Mouse (Mus musculus) brain, embryonic 14.5 days (tissue): ENCODE results near the gene Klrb1f. TPM values are rescaled to one million over a fixed set of nuclear protein-coding genes. Genes with fewer than 3 reads are reported as not detected.
"Not testable (repeated sequence)": the region's sequence is repeated elsewhere in the genome, so short reads cannot be mapped to it uniquely, and the experiment has no call there.

ENCODE experiments used
- DNase-seq: peaks from one replicate; pipeline ENCODE4 v3.0.0-alpha.2; 2011; ENCODE audit warnings: low read depth
- CTCF ChIP-seq: fragments of 200-500 bp; IDR thresholded peaks from 2 replicates; pipeline ENCODE4 v1.5.1; 2012; ENCODE audit warnings: inconsistent platforms, mild to moderate bottlenecking, moderate library complexity, borderline replicate concordance; ENCODE audit not compliant: insufficient read depth, insufficient read length; ENCODE audit errors: extremely low read depth
- POLR2A ChIP-seq: fragments of 200-500 bp; IDR thresholded peaks from 2 replicates; pipeline ENCODE4 v1.6.1; 2012; ENCODE audit warnings: mild to moderate bottlenecking, inconsistent platforms, borderline replicate concordance; ENCODE audit not compliant: poor library complexity, insufficient read depth, insufficient read length, severe bottlenecking; ENCODE audit errors: extremely low read depth
- polyA plus RNA-seq: library from polyadenylated mRNA; depleted of rRNA; stranded (reverse); fragments of >200 nt; gene quantifications from 2 replicates; pipeline ENCODE4 v1.2.3, GENCODE M21; 2012; rRNA removed

Klrb1f gene
- polyA plus RNA-seq, result 0.10 and 0.15 TPM in 2 replicates

- TF ChIP-seq CTCF (no peak), POLR2A (no peak)
- DNase-seq, result no peak
These were observed at the start of gene Klrb1f for GRCm38 (mm10) chr6:129045601-129046000. Gene Klrb1f (plus strand): TSS chr6:129045901.

GRCm38 (mm10) chr6:128996054-128996767 lies 49.5 kb upstream of the Klrb1f start:
- peak; percentile 4 for DNase-seq
- TF ChIP-seq CTCF (no peak), POLR2A (no peak)

- TF ChIP-seq POLR2A, result no peak
- no peak for TF ChIP-seq CTCF
These were observed 48.8 kb upstream of the Klrb1f start for GRCm38 (mm10) chr6:128996768-128997442.

GRCm38 (mm10) chr6:129001392-129001791 lies 44.3 kb upstream of the Klrb1f start:
- TF ChIP-seq POLR2A, result no peak
- no peak for TF ChIP-seq CTCF
- no peak for DNase-seq

More at GRCm38 (mm10) chr6:128996768-128997442, 48.8 kb upstream of the Klrb1f start:
- DNase-seq, result no peak

- DNase-seq, result no peak
- TF ChIP-seq CTCF (no peak), POLR2A (no peak)
These were observed 37.1 kb upstream of the Klrb1f start for GRCm38 (mm10) chr6:129008552-129008951.

GRCm38 (mm10) chr6:129009846-129010504 lies 35.7 kb upstream of the Klrb1f start:
- not testable (repeated sequence) for DNase-seq

GRCm38 (mm10) chr6:129010505-129010873 lies 35.2 kb upstream of the Klrb1f start:
- TF ChIP-seq CTCF (no peak), POLR2A (no peak)
- DNase-seq, result no peak

- DNase-seq, result not testable (repeated sequence)
These were observed 33.7 kb upstream of the Klrb1f start for GRCm38 (mm10) chr6:129012012-129012411.

GRCm38 (mm10) chr6:129012966-129013365 lies 32.7 kb upstream of the Klrb1f start:
- no peak for DNase-seq
- TF ChIP-seq CTCF (no peak), POLR2A (no peak)

- TF ChIP-seq CTCF (no peak), POLR2A (no peak)
- no peak for DNase-seq
These were observed 31.9 kb upstream of the Klrb1f start for GRCm38 (mm10) chr6:129013762-129014276.

- TF ChIP-seq POLR2A (no peak), CTCF (no peak)
These were observed 31.3 kb upstream of the Klrb1f start for GRCm38 (mm10) chr6:129014399-129014798.

GRCm38 (mm10) chr6:129027451-129028248 lies 18.1 kb upstream of the Klrb1f start:
- DNase-seq, result no peak
- TF ChIP-seq CTCF (no peak), POLR2A (no peak)

More at GRCm38 (mm10) chr6:129014399-129014798, 31.3 kb upstream of the Klrb1f start:
- no peak for DNase-seq
